Mouse (Mus musculus) ovary, postnatal 14 days (tissue): ENCODE measurements around the gene Ralgapa2.

ENCODE experiments used
- DNase-seq: peaks from one replicate; pipeline ENCODE4 v3.0.0; 2022; ENCODE audit warnings: low spot score

Gene Ralgapa2

GRCm38 (mm10) chr2:146221929-146222278, 290.2 kb downstream of the Ralgapa2 start:
- no peak for DNase-seq

GRCm38 (mm10) chr2:146221076-146221928, 290.8 kb downstream of the Ralgapa2 start, which contains the start of gene Insm1:
Gene Insm1, plus strand, starts transcription at chr2:146221921.
- DNase-seq: no peak

- no peak for DNase-seq
These were observed 291.5 kb downstream of the Ralgapa2 start for GRCm38 (mm10) chr2:146220591-146221075.

GRCm38 (mm10) chr2:146219791-146220190, 292.4 kb downstream of the Ralgapa2 start:
- no peak for DNase-seq

GRCm38 (mm10) chr2:146218881-146219535, 293.1 kb downstream of the Ralgapa2 start:
- DNase-seq: no peak

GRCm38 (mm10) chr2:146218161-146218691, 293.9 kb downstream of the Ralgapa2 start:
- DNase-seq: no peak

- no peak for DNase-seq
These were observed 294.7 kb downstream of the Ralgapa2 start for GRCm38 (mm10) chr2:146217227-146217980.

GRCm38 (mm10) chr2:146216111-146217064, 295.8 kb downstream of the Ralgapa2 start:
- DNase-seq: no peak

GRCm38 (mm10) chr2:146214715-146215114, 297.4 kb downstream of the Ralgapa2 start:
- DNase-seq: no peak

- no peak for DNase-seq
These were observed 301.2 kb downstream of the Ralgapa2 start for GRCm38 (mm10) chr2:146210968-146211367.

GRCm38 (mm10) chr2:146197947-146198346, 314.2 kb downstream of the Ralgapa2 start:
- no peak for DNase-seq

GRCm38 (mm10) chr2:146196126-146196525, 316.0 kb downstream of the Ralgapa2 start:
- DNase-seq: no peak
